Mouse (Mus musculus) spleen, postnatal 36 days (tissue): ENCODE data around the gene Tcerg1l.

Experiments
- DNase-seq, 2 experiments: peaks; one replicate each; pipeline ENCODE4 v3.0.0; 2022; ENCODE audit warnings: low spot score in 2 of 2, mixed read lengths in 1 of 2

Tcerg1l gene

DNA sequence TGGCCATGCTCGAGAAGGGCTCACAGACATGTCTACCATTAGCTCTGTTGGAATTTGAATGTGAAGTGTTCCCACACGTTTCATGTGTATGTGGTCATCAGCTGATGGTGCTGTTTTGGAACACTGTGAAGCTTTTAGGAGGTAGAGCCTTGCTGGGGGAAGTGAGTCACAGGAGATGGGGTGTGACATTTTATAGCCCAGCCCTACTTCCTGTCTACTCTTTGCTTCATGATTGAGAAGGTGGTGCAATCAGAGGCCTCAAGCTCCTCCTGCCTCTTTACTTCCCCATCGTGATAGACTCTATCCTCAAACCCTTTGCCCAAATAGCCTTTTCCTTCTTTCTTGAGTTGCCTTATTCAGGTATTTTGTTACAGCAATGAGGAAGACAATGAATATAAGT lies 173.3 kb downstream of the Tcerg1l start:
- no peak for DNase-seq

DNA sequence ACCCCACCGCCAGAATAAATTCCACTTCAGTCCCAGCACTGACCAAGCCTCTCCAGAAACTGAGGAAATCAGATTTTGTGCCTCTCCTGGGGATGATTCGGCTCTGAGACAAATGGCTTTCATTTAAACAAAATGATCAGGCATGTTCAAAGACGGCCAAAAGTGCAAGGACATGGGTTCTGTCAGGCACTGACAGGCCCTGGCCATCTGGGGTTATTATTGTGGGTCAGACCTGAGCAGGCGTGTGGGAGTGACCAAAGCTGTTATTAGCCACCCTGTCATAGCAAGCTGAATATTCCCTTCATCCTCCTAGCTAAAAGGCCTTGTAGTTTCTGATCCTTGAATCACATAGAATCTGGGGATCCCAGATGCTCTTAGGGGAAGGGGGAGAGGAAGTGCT lies 174.6 kb downstream of the Tcerg1l start:
- DNase-seq, result no peak

DNA sequence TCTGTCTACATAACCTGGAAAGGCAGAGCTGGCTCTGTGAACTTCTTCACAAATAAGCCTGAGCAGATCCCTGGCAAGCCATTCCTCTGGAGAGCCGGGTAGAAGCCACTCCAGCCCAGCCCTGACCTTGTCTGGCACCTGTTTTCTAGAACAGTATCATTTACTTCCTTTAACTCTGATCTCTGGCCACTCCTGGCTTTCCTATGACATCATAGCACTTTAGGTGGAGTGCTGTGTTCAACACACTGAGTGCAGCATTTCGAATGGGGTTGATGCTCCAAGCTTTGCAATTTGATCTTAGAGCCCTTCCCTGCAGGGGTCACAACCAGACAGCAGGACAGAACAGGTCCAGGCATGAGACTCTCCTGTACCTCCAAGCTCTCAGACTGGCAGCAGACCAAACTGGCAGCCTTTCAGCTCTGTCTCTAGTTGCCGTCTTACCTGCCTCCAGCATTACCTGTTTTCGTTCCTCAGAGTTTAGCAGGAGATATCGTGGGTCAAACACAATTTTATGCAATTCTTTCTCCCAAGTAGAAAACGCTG lies 179.9 kb downstream of the Tcerg1l start:
- no peak for DNase-seq

DNA sequence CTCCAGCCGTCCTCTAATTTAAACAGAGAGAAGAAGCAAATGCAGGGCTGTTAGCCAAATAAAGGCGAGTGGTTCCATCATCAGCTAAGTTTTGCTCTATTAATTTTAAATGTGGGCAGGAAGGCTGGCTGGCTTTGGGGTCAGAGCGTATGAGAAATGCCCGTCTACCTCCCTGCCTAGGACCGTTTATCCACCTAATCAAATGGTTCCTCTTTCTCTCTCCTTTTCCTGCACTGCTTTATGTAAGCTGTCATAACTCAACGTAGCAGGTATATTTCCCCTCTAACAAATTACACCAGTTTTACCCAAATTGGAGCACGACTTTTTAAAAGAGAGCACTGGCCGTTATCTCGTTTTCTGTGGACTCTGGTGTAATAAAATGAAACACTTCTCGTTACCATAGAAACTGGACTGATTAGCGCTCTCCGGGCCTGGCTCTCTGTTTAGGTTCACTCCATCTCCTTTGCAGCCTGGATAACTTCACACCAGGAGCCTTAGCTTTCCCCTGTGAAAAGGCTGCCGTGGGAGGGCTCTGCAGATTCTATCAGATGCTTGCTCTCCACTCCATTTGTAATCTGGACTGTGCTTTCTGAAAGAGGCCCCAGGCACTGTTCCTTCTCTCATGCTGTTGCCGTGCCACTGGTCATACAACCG lies 182.2 kb downstream of the Tcerg1l start:
- no peak for DNase-seq

DNA sequence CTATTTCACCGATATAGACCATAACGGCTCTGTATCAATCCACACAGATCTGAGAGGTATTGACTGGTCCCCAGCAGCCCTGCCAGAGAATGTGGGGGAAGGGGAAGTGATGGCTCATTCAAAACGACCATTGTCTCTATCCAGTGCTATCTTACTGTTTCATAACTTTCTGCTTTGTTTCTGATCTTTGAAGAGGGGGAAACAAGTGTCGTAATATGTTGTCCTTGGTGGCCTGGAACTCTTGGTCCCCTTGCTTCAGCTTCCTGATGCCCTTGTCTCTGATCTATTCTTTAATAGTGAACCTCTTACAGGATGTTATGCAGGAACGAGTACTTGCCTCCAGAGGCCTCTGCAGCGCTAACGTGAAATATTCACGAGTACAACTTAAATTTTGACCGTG lies 182.8 kb downstream of the Tcerg1l start:
- no peak for DNase-seq

- DNase-seq, result no peak
These were observed 187.8 kb downstream of the Tcerg1l start for GRCm38 (mm10) chr7:138209769-138210168.

GRCm38 (mm10) chr7:138205124-138205523 lies 192.4 kb downstream of the Tcerg1l start:
- DNase-seq, result no peak

DNA sequence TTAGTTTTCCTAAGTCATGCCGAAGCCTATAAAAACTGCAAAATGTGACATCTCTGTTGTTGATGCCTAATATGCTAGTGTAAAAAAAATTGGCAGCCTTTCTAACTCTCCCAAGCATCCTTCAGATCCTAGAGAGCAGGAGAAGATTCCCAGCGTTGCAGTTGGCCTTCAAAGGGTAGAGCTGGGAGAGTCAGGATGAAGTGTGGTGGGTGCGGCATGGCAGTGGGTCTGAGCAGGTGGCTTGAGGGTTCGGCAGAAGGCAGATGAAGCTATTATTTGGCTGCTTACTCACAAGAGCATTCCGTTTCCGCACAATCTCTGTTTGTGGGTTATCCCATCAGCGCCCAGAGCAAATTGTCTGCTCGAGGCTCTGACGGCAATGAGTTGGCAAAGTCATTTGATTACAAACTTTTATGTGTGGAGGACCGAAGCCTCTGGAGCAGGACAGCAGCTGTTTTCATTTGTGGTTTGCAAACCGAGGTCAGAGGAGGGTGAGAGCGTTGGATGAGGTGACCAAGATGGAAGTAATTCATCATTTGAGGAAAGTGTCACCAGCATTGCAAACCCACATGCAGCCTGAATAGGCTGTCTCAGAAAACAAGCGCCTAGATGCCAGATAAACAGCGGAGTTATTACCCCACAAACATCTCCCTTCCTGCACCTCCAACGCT lies 195.2 kb downstream of the Tcerg1l start:
- DNase-seq, result no peak

- DNase-seq, result no peak
These were observed 198.0 kb downstream of the Tcerg1l start for GRCm38 (mm10) chr7:138199333-138200058.

DNA sequence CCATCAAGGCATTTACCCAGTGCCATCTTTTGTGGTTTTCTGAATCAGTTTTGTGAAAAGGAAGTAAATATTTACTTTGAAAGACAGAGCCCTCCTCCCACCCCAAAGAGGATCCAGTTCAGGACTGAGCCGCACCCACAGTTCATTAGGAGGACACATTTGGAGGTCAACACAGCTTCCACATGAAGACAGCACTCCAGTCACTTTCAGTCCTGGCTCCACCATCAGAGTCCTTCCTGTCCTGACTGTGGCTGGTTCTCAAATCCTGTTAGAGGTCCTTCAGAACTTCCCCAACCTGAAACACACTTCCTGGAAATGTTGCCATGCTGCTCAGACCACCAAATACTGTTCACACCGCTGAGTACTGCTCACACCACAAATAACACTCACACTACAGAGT lies 201.4 kb downstream of the Tcerg1l start:
- no peak for DNase-seq

DNA sequence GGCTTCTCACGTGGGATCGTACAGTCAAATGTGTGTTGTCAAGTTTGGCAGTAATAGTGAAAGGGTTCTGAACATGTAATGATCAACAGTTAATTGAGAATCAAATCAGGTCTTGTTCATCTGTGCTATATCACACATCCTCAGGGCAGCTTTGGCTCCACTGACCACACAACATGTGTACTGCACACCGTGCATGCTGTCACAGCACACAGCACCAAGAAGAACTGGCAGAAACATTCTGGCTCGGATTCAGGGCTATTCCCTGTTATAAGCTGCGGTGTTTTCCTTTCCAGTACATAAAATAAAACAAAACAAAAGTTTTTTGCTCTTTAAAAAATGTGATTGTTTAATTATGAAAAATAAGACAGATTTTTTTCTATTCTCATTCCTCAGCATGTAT lies 213.3 kb downstream of the Tcerg1l start:
- DNase-seq, result no peak

DNA sequence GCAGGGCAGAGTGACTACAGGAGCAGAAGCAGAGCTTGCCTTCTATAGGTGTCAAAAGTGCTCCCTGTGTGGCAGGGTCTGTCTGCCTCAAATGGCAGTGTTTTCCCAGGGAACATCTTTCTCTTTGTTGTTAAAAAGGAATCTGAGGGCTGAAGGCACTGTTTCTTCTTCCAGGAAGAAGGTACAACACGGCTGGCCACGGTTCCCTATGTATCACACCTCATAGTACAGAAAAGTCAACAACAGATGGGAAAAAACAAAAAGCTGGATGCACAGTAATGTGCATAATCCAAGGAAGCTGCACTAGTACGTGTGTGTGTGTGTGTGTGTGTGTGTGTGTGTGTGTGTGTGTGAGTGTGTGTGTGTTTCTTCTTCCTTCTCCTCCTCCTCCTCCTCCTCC lies 215.3 kb downstream of the Tcerg1l start:
- no peak for DNase-seq

DNA sequence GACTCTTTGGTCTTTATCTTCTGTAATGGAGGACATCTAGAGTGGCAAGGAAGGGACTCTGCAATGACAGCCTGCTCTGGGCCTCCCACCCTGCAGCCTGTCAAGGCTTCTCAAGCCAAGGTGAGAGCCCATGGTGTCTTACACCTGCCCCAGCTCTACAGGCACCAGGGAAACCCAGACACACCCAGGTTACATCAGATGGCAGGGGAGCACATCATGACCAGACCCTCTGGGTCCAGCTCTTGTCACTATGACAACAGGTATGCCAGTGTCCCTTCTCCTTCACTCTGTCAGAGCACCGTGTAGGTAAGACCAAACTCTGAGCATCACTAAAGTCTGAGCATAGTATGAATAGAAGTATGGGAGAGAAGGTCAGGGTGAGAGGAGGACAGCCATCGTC lies 218.9 kb downstream of the Tcerg1l start:
- no peak for DNase-seq

GRCm38 (mm10) chr7:138176026-138176425 lies 221.5 kb downstream of the Tcerg1l start:
- DNase-seq, result no peak

DNA sequence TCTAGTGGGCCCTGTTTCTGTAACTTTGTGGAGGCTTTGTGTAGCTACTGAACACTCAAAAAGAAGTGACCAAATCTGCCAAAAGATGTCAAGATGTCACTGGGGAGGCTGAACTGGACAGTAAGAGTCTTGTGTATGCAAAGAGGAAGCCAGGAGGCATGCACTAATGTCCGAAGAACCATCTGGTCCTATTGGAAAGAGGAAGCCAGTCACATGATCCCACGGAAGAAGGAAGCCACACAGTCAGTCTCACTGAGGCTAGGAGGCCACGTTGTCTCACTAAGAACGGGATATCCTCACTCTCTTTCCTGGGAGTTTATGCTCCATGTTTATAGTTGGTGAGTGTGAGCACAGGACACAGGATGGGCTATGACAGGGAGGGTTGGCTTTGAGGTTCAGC lies 227.1 kb downstream of the Tcerg1l start:
- DNase-seq, result no peak
